Comparison of ENCODE assay signal across 19 mouse cellular contexts in the genomic region with DNA sequence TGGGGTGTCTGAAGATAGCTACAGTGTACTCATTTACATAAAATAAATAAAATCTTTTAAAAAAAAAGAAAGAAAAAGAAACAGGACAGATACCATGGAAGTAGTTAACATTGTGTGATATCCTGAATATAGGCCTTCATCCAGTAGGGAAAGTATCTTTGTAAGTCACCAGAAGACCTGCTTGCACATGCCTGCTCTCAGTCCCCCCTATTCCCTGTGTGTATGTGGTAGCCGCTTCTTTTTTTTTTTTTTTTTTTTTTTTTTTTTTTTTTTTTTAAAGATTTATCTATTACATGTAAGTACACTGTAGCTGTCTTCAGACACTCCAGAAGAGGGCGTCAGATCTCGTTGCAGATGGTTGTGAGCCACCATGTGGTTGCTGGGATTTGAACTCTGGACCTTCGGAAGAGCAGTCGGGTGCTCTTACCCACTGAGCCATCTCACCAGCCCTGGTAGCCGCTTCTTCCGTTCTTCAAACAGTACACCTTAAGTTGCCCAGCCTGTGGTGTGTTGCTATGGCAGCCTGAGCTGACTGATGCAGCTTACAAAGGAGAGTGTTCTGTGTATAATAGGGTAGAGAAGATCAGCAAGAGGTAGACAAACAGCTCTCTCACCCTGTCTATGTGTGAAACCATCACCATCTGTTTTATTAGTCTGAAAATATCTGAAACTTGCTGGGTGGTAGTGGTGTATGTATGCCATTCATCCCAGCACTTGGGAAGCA. TPM values are rescaled to one million over a fixed set of nuclear protein-coding genes. Genes with fewer than 3 reads are reported as not detected.
DNase-seq lines count a peak whose midpoint lies in the region; ATAC-seq and TF ChIP-seq lines count a peak whose summit lies in the region.
"Had no signal": no experiment of that assay in that cellular context is flagged by ENCODE, and none has a peak within 500 bp of the region (broad histone marks: within the 10 kb centered on the region; RNA-seq: fewer than 3 reads in every experiment).

No protein-coding gene starts in this region.

- no peak overlapping the region for H3K4me3 ChIP-seq in forebrain, embryonic 12.5 days (replicated peaks)
- H3K4me3 ChIP-seq in forebrain, embryonic 14.5 days (ENCODE audit: low read depth, low read length) = no peak overlapping the region
- H3K4me3 ChIP-seq in midbrain, embryonic 11.5 days (ENCODE audit: low read depth, low read length) = no peak overlapping the region
- no peak overlapping the region for H3K4me3 ChIP-seq in midbrain, postnatal 0 days (ENCODE audit: low read depth, low read length)
- no peak overlapping the region for H3K4me3 ChIP-seq in liver, postnatal 0 days (ENCODE audit: low read depth, low read length)
- H3K4me3 ChIP-seq: hindbrain, embryonic 15.5 days; limb, embryonic 13.5 days; neural tube, embryonic 12.5 days had no signal

- peaks cover 3% of the 10 kb centered on the region; the same call in 1 of the 2 replicates for H3K4me1 ChIP-seq in forebrain, embryonic 12.5 days
- no peaks in the 10 kb centered on the region for H3K4me1 ChIP-seq in forebrain, embryonic 14.5 days (ENCODE audit: control insufficient read depth, insufficient read depth, low read length)
- H3K4me1 ChIP-seq in midbrain, embryonic 11.5 days (ENCODE audit: control insufficient read depth, insufficient read depth, low read length) = no peaks in the 10 kb centered on the region; the same call in 1 of the 2 replicates
- H3K4me1 ChIP-seq in midbrain, postnatal 0 days (ENCODE audit: insufficient read depth, low read length) = no peaks in the 10 kb centered on the region
- no peaks in the 10 kb centered on the region for H3K4me1 ChIP-seq in liver, postnatal 0 days (ENCODE audit: insufficient read depth)
- H3K4me1 ChIP-seq: hindbrain, embryonic 15.5 days; neural tube, embryonic 12.5 days had no signal

- no peak for TF ChIP-seq EP300 in liver, postnatal 0 days (IDR thresholded peaks at IDR 0.05; ENCODE audit: low read depth)

- DNase-seq in forebrain, embryonic 14.5 days (ENCODE audit: low spot score) = no peak
- no peak for DNase-seq in midbrain, embryonic 11.5 days (ENCODE audit: low spot score, missing footprints)
- no peak for DNase-seq in midbrain, postnatal 0 days (ENCODE audit: low spot score)
- DNase-seq in brain, adult 2 months (ENCODE audit: low read depth, low spot score) = peak; percentile 40
- DNase-seq in liver, postnatal 0 days = no peak
- DNase-seq in embryo, embryonic 10 days (ENCODE audit: low spot score) = no peak
- no peak for DNase-seq in cerebellum, postnatal 25 days
- DNase-seq: adrenal gland, postnatal 36 days; cerebellum, postnatal 14 days; heart, postnatal 36 days; kidney, adult 18-20 months; lung, embryonic 14.5 days; lung, postnatal 36 days had no signal

- no peak overlapping the region for H3K27ac ChIP-seq in forebrain, embryonic 12.5 days
- H3K27ac ChIP-seq in forebrain, embryonic 14.5 days (ENCODE audit: low read depth, low read length) = no peak overlapping the region
- no peak overlapping the region for H3K27ac ChIP-seq in midbrain, embryonic 11.5 days (ENCODE audit: low read depth, low read length)
- H3K27ac ChIP-seq in midbrain, postnatal 0 days (ENCODE audit: low read depth, low read length) = no peak overlapping the region
- H3K27ac ChIP-seq in liver, postnatal 0 days (ENCODE audit: low read depth) = no peak overlapping the region
- H3K27ac ChIP-seq: hindbrain, embryonic 15.5 days; kidney, postnatal 0 days; limb, embryonic 13.5 days; neural tube, embryonic 12.5 days had no signal

- H3K9ac ChIP-seq in forebrain, embryonic 12.5 days = no peak overlapping the region
- H3K9ac ChIP-seq in forebrain, embryonic 14.5 days (ENCODE audit: low read length) = no peak overlapping the region
- H3K9ac ChIP-seq in midbrain, embryonic 11.5 days (ENCODE audit: low read length) = no peak overlapping the region
- H3K9ac ChIP-seq in midbrain, postnatal 0 days (replicated peaks; ENCODE audit: low read length, poor library complexity, severe bottlenecking) = no peak overlapping the region
- no peak overlapping the region for H3K9ac ChIP-seq in liver, postnatal 0 days (replicated peaks)
- H3K9ac ChIP-seq: hindbrain, embryonic 15.5 days; limb, embryonic 13.5 days; lung, embryonic 14.5 days; neural tube, embryonic 12.5 days had no signal

- ATAC-seq in forebrain, embryonic 12.5 days (ENCODE audit: low FRiP score) = peak; percentile 39; the same call in 1 of the 2 replicates
- no peak for ATAC-seq in forebrain, embryonic 14.5 days
- ATAC-seq in midbrain, embryonic 11.5 days (ENCODE audit: low FRiP score) = peak; percentile 27; the same call in 1 of the 2 replicates
- ATAC-seq in midbrain, postnatal 0 days (ENCODE audit: low FRiP score) = no peak
- ATAC-seq in liver, postnatal 0 days = 0 out of 2 replicates have a peak, but pooled peaks have one; percentile 7
- ATAC-seq: Patski had no signal

- H3K36me3 ChIP-seq in forebrain, embryonic 12.5 days (replicated peaks) = peaks cover 31% of the 10 kb centered on the region
- peaks cover 40% of the 10 kb centered on the region for H3K36me3 ChIP-seq in forebrain, embryonic 14.5 days (ENCODE audit: control insufficient read depth, insufficient read depth, low read length)
- H3K36me3 ChIP-seq in midbrain, embryonic 11.5 days (ENCODE audit: control insufficient read depth, insufficient read depth, low read length) = peaks cover 3% of the 10 kb centered on the region; the same call in 1 of the 2 replicates
- peaks cover 17% of the 10 kb centered on the region for H3K36me3 ChIP-seq in midbrain, postnatal 0 days (ENCODE audit: insufficient read depth, low read length)
- peaks cover 18% of the 10 kb centered on the region for H3K36me3 ChIP-seq in liver, postnatal 0 days (replicated peaks; ENCODE audit: insufficient read depth, low read length)

- TF ChIP-seq CTCF in midbrain, postnatal 0 days (IDR thresholded peaks at IDR 0.05) = no peak
- TF ChIP-seq CTCF in liver, postnatal 0 days (IDR thresholded peaks at IDR 0.05; ENCODE audit: low read depth) = no peak

- H3K27me3 ChIP-seq in forebrain, embryonic 12.5 days = no peaks in the 10 kb centered on the region
- no peaks in the 10 kb centered on the region for H3K27me3 ChIP-seq in forebrain, embryonic 14.5 days (replicated peaks; ENCODE audit: control insufficient read depth, insufficient read depth, low read length)
- no peaks in the 10 kb centered on the region for H3K27me3 ChIP-seq in midbrain, embryonic 11.5 days (ENCODE audit: control insufficient read depth, insufficient read depth, low read length)
- no peaks in the 10 kb centered on the region for H3K27me3 ChIP-seq in midbrain, postnatal 0 days (ENCODE audit: insufficient read depth, low read length)
- H3K27me3 ChIP-seq in liver, postnatal 0 days (ENCODE audit: insufficient read depth, low read length) = no peaks in the 10 kb centered on the region
- H3K27me3 ChIP-seq: hindbrain, embryonic 15.5 days; limb, embryonic 13.5 days; neural tube, embryonic 12.5 days; Patski had no signal

- no peak overlapping the region for H3K4me2 ChIP-seq in forebrain, embryonic 12.5 days
- no peak overlapping the region for H3K4me2 ChIP-seq in forebrain, embryonic 14.5 days (ENCODE audit: low read length)
- H3K4me2 ChIP-seq in midbrain, embryonic 11.5 days = no peak overlapping the region
- no peak overlapping the region for H3K4me2 ChIP-seq in midbrain, postnatal 0 days (ENCODE audit: low read depth, low read length, poor library complexity, severe bottlenecking)
- no peak overlapping the region for H3K4me2 ChIP-seq in liver, postnatal 0 days (ENCODE audit: low read depth, low read length)
- H3K4me2 ChIP-seq: hindbrain, embryonic 15.5 days; limb, embryonic 13.5 days; lung, embryonic 14.5 days; neural tube, embryonic 12.5 days had no signal

- no peaks in the 10 kb centered on the region for H3K9me3 ChIP-seq in forebrain, embryonic 12.5 days
- no peaks in the 10 kb centered on the region for H3K9me3 ChIP-seq in forebrain, embryonic 14.5 days (replicated peaks; ENCODE audit: control insufficient read depth, low read length)
- no peaks in the 10 kb centered on the region for H3K9me3 ChIP-seq in midbrain, embryonic 11.5 days (ENCODE audit: control insufficient read depth, low read length)
- H3K9me3 ChIP-seq in midbrain, postnatal 0 days (ENCODE audit: low read length) = no peaks in the 10 kb centered on the region
- no peaks in the 10 kb centered on the region for H3K9me3 ChIP-seq in liver, postnatal 0 days (ENCODE audit: low read length)
- H3K9me3 ChIP-seq: hindbrain, embryonic 15.5 days; limb, embryonic 13.5 days; neural tube, embryonic 12.5 days had no signal

- WGBS in forebrain, embryonic 12.5 days = 65% methylated on average over 7 of the region's 7 CpGs
- WGBS in forebrain, embryonic 14.5 days = 67% methylated on average over 7 of the region's 7 CpGs
- WGBS in midbrain, embryonic 11.5 days = 75% methylated on average over 7 of the region's 7 CpGs
- 68% methylated on average over 6 of the region's 7 CpGs for WGBS in midbrain, postnatal 0 days
- 67% methylated on average over 7 of the region's 7 CpGs for WGBS in liver, postnatal 0 days (ENCODE audit: insufficient replicate concordance)

RNA-seq across cellular contexts. Expression of a gene that starts 15.7 kb away (rescaled TPM):
- 43.8 and 47.9 TPM in 2 replicates for polyA plus RNA-seq in forebrain, embryonic 12.5 days (2016; fragmentation: Nextera tagmentation; extraction: Ambion mirVana)
- polyA plus RNA-seq in forebrain, embryonic 14.5 days (2014; fragmentation: Nextera tagmentation; extraction: Ambion mirVana) = 36.7 and 54.1 TPM in 2 replicates
- 35.0 and 38.2 TPM in 2 replicates for polyA plus RNA-seq in midbrain, embryonic 11.5 days (2014; fragmentation: Nextera tagmentation; extraction: Ambion mirVana)
- total RNA-seq in midbrain, postnatal 0 days (2014; rRNA removed) = 147 and 164 TPM in 2 replicates
- 84.1 and 99.2 TPM in 2 replicates for polyA plus RNA-seq in midbrain, postnatal 0 days (2015; fragmentation: Nextera tagmentation; extraction: Ambion mirVana)
- 3.9 and 5.6 TPM in 2 replicates for polyA plus RNA-seq in liver, postnatal 0 days (2015; fragmentation: Nextera tagmentation; extraction: Ambion mirVana)

RNA-seq across cellular contexts. Expression of a gene that starts 24.0 kb away (rescaled TPM):
- 448 and 466 TPM in 2 replicates for polyA plus RNA-seq in forebrain, embryonic 12.5 days (2016; fragmentation: Nextera tagmentation; extraction: Ambion mirVana)
- 298 and 301 TPM in 2 replicates for polyA plus RNA-seq in forebrain, embryonic 14.5 days (2014; fragmentation: Nextera tagmentation; extraction: Ambion mirVana)
- 440 and 468 TPM in 2 replicates for polyA plus RNA-seq in midbrain, embryonic 11.5 days (2014; fragmentation: Nextera tagmentation; extraction: Ambion mirVana)
- total RNA-seq in midbrain, postnatal 0 days (2014; rRNA removed) = 51.3 and 64.1 TPM in 2 replicates
- 260 and 285 TPM in 2 replicates for polyA plus RNA-seq in midbrain, postnatal 0 days (2015; fragmentation: Nextera tagmentation; extraction: Ambion mirVana)
- 112 and 128 TPM in 2 replicates for polyA plus RNA-seq in liver, postnatal 0 days (2015; fragmentation: Nextera tagmentation; extraction: Ambion mirVana)

RNA-seq across cellular contexts. Expression of a gene that starts 48.0 kb away (rescaled TPM):
- polyA plus RNA-seq in forebrain, embryonic 12.5 days (2016; fragmentation: Nextera tagmentation; extraction: Ambion mirVana) = 33.1 and 35.4 TPM in 2 replicates
- polyA plus RNA-seq in forebrain, embryonic 14.5 days (2014; fragmentation: Nextera tagmentation; extraction: Ambion mirVana) = 43.1 and 45.4 TPM in 2 replicates
- polyA plus RNA-seq in midbrain, embryonic 11.5 days (2014; fragmentation: Nextera tagmentation; extraction: Ambion mirVana) = 44.3 and 49.9 TPM in 2 replicates
- total RNA-seq in midbrain, postnatal 0 days (2014; rRNA removed) = 29.7 and 31.8 TPM in 2 replicates
- 31.6 and 33.4 TPM in 2 replicates for polyA plus RNA-seq in midbrain, postnatal 0 days (2015; fragmentation: Nextera tagmentation; extraction: Ambion mirVana)
- polyA plus RNA-seq in liver, postnatal 0 days (2015; fragmentation: Nextera tagmentation; extraction: Ambion mirVana) = 13.0 and 13.5 TPM in 2 replicates

RNA-seq across cellular contexts. Expression of a gene that starts 48.0 kb away (rescaled TPM):
- 38.3 and 38.5 TPM in 2 replicates for polyA plus RNA-seq in forebrain, embryonic 12.5 days (2016; fragmentation: Nextera tagmentation; extraction: Ambion mirVana)
- 31.1 and 34.2 TPM in 2 replicates for polyA plus RNA-seq in forebrain, embryonic 14.5 days (2014; fragmentation: Nextera tagmentation; extraction: Ambion mirVana)
- polyA plus RNA-seq in midbrain, embryonic 11.5 days (2014; fragmentation: Nextera tagmentation; extraction: Ambion mirVana) = 37.6 and 41.4 TPM in 2 replicates
- 8.6 and 10.2 TPM in 2 replicates for total RNA-seq in midbrain, postnatal 0 days (2014; rRNA removed)
- polyA plus RNA-seq in midbrain, postnatal 0 days (2015; fragmentation: Nextera tagmentation; extraction: Ambion mirVana) = 30.4 and 34.1 TPM in 2 replicates
- 27.8 and 28.7 TPM in 2 replicates for polyA plus RNA-seq in liver, postnatal 0 days (2015; fragmentation: Nextera tagmentation; extraction: Ambion mirVana)

RNA-seq across cellular contexts. Expression of a gene that starts 48.0 kb away (rescaled TPM):
- polyA plus RNA-seq in forebrain, embryonic 12.5 days (2016; fragmentation: Nextera tagmentation; extraction: Ambion mirVana) = 4.4 and 4.5 TPM in 2 replicates
- 1.7 and 2.3 TPM in 2 replicates for polyA plus RNA-seq in forebrain, embryonic 14.5 days (2014; fragmentation: Nextera tagmentation; extraction: Ambion mirVana)
- polyA plus RNA-seq in midbrain, embryonic 11.5 days (2014; fragmentation: Nextera tagmentation; extraction: Ambion mirVana) = 3.8 and 3.9 TPM in 2 replicates
- total RNA-seq in midbrain, postnatal 0 days (2014; rRNA removed) = 0.99 and 1.1 TPM in 2 replicates
- 1.4 and 2.0 TPM in 2 replicates for polyA plus RNA-seq in midbrain, postnatal 0 days (2015; fragmentation: Nextera tagmentation; extraction: Ambion mirVana)
- 0.29 and 0.30 TPM in 2 replicates for polyA plus RNA-seq in liver, postnatal 0 days (2015; fragmentation: Nextera tagmentation; extraction: Ambion mirVana)

Comparison
In these comparisons a context has a peak if more than half of its experiments do, and no peak if none do; other contexts are left out.
1. ATAC-seq: peak in forebrain, embryonic 12.5 days (single experiment), midbrain, embryonic 11.5 days (single experiment) and liver, postnatal 0 days (single experiment); none in forebrain, embryonic 14.5 days (single experiment) and midbrain, postnatal 0 days (single experiment).